Mouse (Mus musculus): ENCODE data around the gene Olfr325. TPM values are rescaled to one million over a fixed set of nuclear protein-coding genes. Genes with fewer than 3 reads are reported as not detected.

The Olfr325 gene
- total RNA-seq, 2 experiments from 2014 or later: not detected

Other genes with a start within 250 kb of the Olfr325 start
- 10 to 100 TPM; 37.5 to 44.2 TPM for gene Zfp672, start 247.4 kb upstream of the Olfr325 start, total RNA-seq (2021)
- 10 to 100 TPM; 38.5 to 51.5 TPM for gene Sh3bp5l, start 247.0 kb upstream of the Olfr325 start, total RNA-seq (2021)
- not detected for gene Lypd8, start 198.7 kb upstream of the Olfr325 start, total RNA-seq (2021)
- not detected for gene 1810065E05Rik, start 156.6 kb upstream of the Olfr325 start, total RNA-seq (2021)
- not detected for gene Gm12253, start 145.2 kb upstream of the Olfr325 start, total RNA-seq (2021)
- not detected for gene Lypd9, start 124.8 kb upstream of the Olfr325 start, total RNA-seq (2021)
- gene Olfr30, start 115.5 kb upstream of the Olfr325 start, total RNA-seq (2021): not detected
- gene Olfr332, start 85.2 kb upstream of the Olfr325 start, total RNA-seq (2021): not detected
- not detected for gene Olfr331, start 75.2 kb upstream of the Olfr325 start, total RNA-seq (2021)
- not detected for gene Olfr330, start 42.9 kb upstream of the Olfr325 start, total RNA-seq (2021)
- gene Olfr329-ps, start 31.3 kb upstream of the Olfr325 start, total RNA-seq (2021): not detected
- gene Olfr328, start 22.1 kb upstream of the Olfr325 start, total RNA-seq (2021): under 1 TPM in 1 of 2 experiments, not detected in 1; 0.09 TPM
- gene Olfr224, start 7.2 kb upstream of the Olfr325 start, total RNA-seq (2021): not detected
- gene Olfr324, start 17.4 kb downstream of the Olfr325 start, total RNA-seq (2021): not detected
- not detected for gene 2210407C18Rik, start 38.3 kb downstream of the Olfr325 start, total RNA-seq (2021)
- not detected for gene Olfr323, start 52.8 kb downstream of the Olfr325 start, total RNA-seq (2021)
- gene Trim58, start 62.7 kb downstream of the Olfr325 start, total RNA-seq (2021): under 1 TPM in 1 of 2 experiments, not detected in 1; 0.23 TPM
- gene Olfr322, start 81.1 kb downstream of the Olfr325 start, total RNA-seq (2021): not detected
- not detected for gene Olfr320, start 103.4 kb downstream of the Olfr325 start, total RNA-seq (2021)
- not detected for gene Olfr319, start 121.4 kb downstream of the Olfr325 start, total RNA-seq (2021)
- gene Olfr318, start 146.3 kb downstream of the Olfr325 start, total RNA-seq (2021): not detected
- gene Olfr317, start 161.5 kb downstream of the Olfr325 start, total RNA-seq (2021): not detected
- not detected for gene Olfr316, start 175.0 kb downstream of the Olfr325 start, total RNA-seq (2021)
- not detected for gene Olfr315, start 195.5 kb downstream of the Olfr325 start, total RNA-seq (2021)
- not detected for gene Olfr314, start 205.2 kb downstream of the Olfr325 start, total RNA-seq (2021)
- gene Fam183b, start 224.2 kb downstream of the Olfr325 start, total RNA-seq (2021): not detected
- not detected for gene Olfr313, start 237.3 kb downstream of the Olfr325 start, total RNA-seq (2021)

Measured in heart, postnatal 4 days (tissue).